Mouse (Mus musculus) G1E (cell line): Measurements from ENCODE around the gene Akap13. TPM values are rescaled to one million over a fixed set of nuclear protein-coding genes. Genes with fewer than 3 reads are reported as not detected.

Source experiments
- ATAC-seq: 2 replicates; pipeline ENCODE4 v1.8.0; 2016; ENCODE audit warnings: mild to moderate bottlenecking; ENCODE audit not compliant: insufficient number of reproducible peaks, poor library complexity, low FRiP score, severe bottlenecking; ENCODE audit errors: extremely low read depth
- DNase-seq: peaks from one replicate; pipeline ENCODE4 v3.0.0; 2012; ENCODE audit warnings: low spot score
- H3K27me3 ChIP-seq: 2 replicates; pipeline ENCODE4 v1.6.1; 2012; ENCODE audit warnings: mild to moderate bottlenecking, low read length, inconsistent platforms; ENCODE audit not compliant: insufficient read depth
- H3K36me3 ChIP-seq: replicated peaks from 2 replicates; pipeline ENCODE3; 2012; ENCODE audit warnings: mild to moderate bottlenecking, inconsistent platforms
- H3K4me1 ChIP-seq: 2 replicates; pipeline ENCODE4 v1.6.1; 2012; ENCODE audit warnings: low read depth, low read length, inconsistent platforms, mixed read lengths; ENCODE audit not compliant: insufficient read depth
- H3K4me3 ChIP-seq: 2 replicates; pipeline ENCODE4 v1.5.1; 2012; ENCODE audit warnings: low read depth, mild to moderate bottlenecking, inconsistent platforms, low read length, moderate library complexity, mixed read lengths
- H3K9me3 ChIP-seq: replicated peaks from 2 replicates; pipeline ENCODE4 v1.6.1; 2012; ENCODE audit warnings: inconsistent platforms
- CTCF ChIP-seq: IDR thresholded peaks from 2 replicates; pipeline ENCODE4 v1.5.1; 2012; ENCODE audit warnings: low read depth, low read length, inconsistent platforms, mixed read lengths
- GATA1 ChIP-seq: IDR thresholded peaks from 2 replicates; pipeline ENCODE4 v1.6.1; 2012; ENCODE audit warnings: borderline replicate concordance, low read length, inconsistent platforms, mixed read lengths
- GATA2 ChIP-seq: IDR thresholded peaks from 2 replicates; pipeline ENCODE4 v1.6.1; 2012; ENCODE audit warnings: low read depth, low read length, inconsistent platforms, borderline replicate concordance
- POLR2AphosphoS5 ChIP-seq: IDR thresholded peaks from 2 replicates; pipeline ENCODE4 v1.6.1; 2012; ENCODE audit warnings: low read depth, low read length, inconsistent platforms; ENCODE audit not compliant: insufficient replicate concordance
- TAL1 ChIP-seq: conservative IDR thresholded peaks from 2 replicates; pipeline ENCODE4 v1.6.1; 2012; ENCODE audit warnings: low read depth, low read length, inconsistent platforms, mixed read lengths
- polyA plus RNA-seq: library from polyadenylated mRNA; stranded (reverse); fragments of >175 nt; gene quantifications from 2 replicates; pipeline ENCODE4 v1.2.3, GENCODE M21; 2012
- total RNA-seq, 2 experiments: library from RNA; stranded (forward) in 1 of 2; stranded (reverse) in 1 of 2; fragments of 200-1000 nt in 1 of 2; fragments of >200 nt in 1 of 2; fragmentation: Nextera tagmentation in 1 of 2; gene quantifications; 2 replicates each; pipeline ENCODE4 v1.2.3; 2014 to 2017

The Akap13 gene
- total and polyA plus RNA-seq, 3 experiments = 2.8 to 123 (median 47.0) TPM

- Histone ChIP-seq H3K9me3 (no peaks in the 10 kb centered on the region), H3K27me3 (no peaks in the 10 kb centered on the region), H3K4me1 (no peaks in the 10 kb centered on the region), H3K4me3 (no peak overlapping the region), H3K36me3 (no peaks in the 10 kb centered on the region)
- ATAC-seq = no peak
- no peak for TF ChIP-seq POLR2AphosphoS5
- TF ChIP-seq GATA2 = no peak
- TF ChIP-seq CTCF = no peak
- no peak for TF ChIP-seq GATA1
- no peak for TF ChIP-seq TAL1
- no peak for DNase-seq
Measured at GRCm38 (mm10) chr7:75472316-75473195, 17.2 kb downstream of the Akap13 start.

GRCm38 (mm10) chr7:75473294-75473693 is 18.0 kb downstream of the Akap13 start:
- DNase-seq (no peak), ATAC-seq (no peak)
- Histone ChIP-seq H3K4me1 (no peaks in the 10 kb centered on the region), H3K36me3 (no peaks in the 10 kb centered on the region), H3K27me3 (no peaks in the 10 kb centered on the region), H3K9me3 (no peaks in the 10 kb centered on the region), H3K4me3 (no peak overlapping the region)
- TF ChIP-seq GATA2 (no peak), GATA1 (no peak), POLR2AphosphoS5 (no peak), TAL1 (no peak), CTCF (no peak)

DNA sequence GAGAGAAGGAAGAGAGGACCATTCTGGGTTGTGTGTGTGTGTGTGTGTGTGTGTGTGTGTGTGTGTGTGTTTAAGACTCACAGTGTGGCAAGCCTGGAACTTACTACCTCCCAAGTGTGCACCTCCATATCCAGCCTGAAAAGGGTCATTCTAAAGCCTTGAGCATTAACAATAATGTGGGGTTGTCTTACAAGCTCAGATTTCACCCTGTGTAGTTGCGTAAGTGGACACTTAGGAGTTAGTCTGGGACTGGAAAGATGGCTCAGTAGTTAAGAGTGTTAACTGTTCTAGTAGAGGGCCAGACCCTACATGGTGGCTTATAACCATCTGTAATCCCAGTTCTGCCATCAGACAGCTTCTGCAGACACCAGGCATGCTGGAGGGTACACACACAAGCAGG is 18.7 kb downstream of the Akap13 start:
- Histone ChIP-seq H3K36me3 (no peaks in the 10 kb centered on the region), H3K4me3 (no peak overlapping the region), H3K27me3 (no peaks in the 10 kb centered on the region), H3K4me1 (no peaks in the 10 kb centered on the region), H3K9me3 (no peaks in the 10 kb centered on the region)
- no peak for DNase-seq
- no peak for TF ChIP-seq TAL1
- no peak for TF ChIP-seq POLR2AphosphoS5
- TF ChIP-seq GATA1 = no peak
- no peak for TF ChIP-seq GATA2
- no peak for TF ChIP-seq CTCF
- no peak for ATAC-seq

- no peaks in the 10 kb centered on the region for H3K9me3 ChIP-seq
- no peaks in the 10 kb centered on the region for H3K4me1 ChIP-seq
- DNase-seq = no peak
- no peak for ATAC-seq
- TF ChIP-seq GATA2 (no peak), CTCF (no peak), GATA1 (no peak), TAL1 (no peak), POLR2AphosphoS5 (no peak)
- H3K27me3 ChIP-seq = no peaks in the 10 kb centered on the region
- no peaks in the 10 kb centered on the region for H3K36me3 ChIP-seq
- H3K4me3 ChIP-seq = no peak overlapping the region
Measured at GRCm38 (mm10) chr7:75474564-75475150, 19.3 kb downstream of the Akap13 start.

DNA sequence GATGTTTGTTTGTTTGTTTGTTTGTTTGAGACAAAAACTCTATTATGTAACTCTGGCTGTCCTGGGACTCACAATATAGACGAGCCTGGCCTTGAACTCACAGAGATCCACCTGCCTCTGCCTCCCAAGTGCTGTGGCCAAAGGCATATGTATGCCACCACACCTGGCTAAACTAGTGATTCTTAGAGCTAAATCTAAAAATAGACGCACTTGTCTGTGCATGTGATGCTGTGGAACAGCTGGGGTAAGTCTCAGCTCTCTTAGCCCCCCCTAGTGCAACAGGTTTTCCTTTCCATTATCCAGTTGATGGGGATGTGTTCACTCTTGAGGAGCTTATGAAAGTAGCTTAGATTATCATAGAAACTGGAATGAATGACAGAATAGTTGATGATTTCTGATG is 22.7 kb downstream of the Akap13 start:
- no peak for TF ChIP-seq POLR2AphosphoS5
- TF ChIP-seq CTCF = no peak
- no peak for TF ChIP-seq TAL1
- TF ChIP-seq GATA1 = no peak
- TF ChIP-seq GATA2 = no peak
- H3K9me3 ChIP-seq = no peaks in the 10 kb centered on the region
- H3K36me3 ChIP-seq = no peaks in the 10 kb centered on the region
- DNase-seq (no peak), ATAC-seq (no peak)
- no peaks in the 10 kb centered on the region for H3K27me3 ChIP-seq
- H3K4me1 ChIP-seq = no peaks in the 10 kb centered on the region
- H3K4me3 ChIP-seq = no peak overlapping the region

DNA sequence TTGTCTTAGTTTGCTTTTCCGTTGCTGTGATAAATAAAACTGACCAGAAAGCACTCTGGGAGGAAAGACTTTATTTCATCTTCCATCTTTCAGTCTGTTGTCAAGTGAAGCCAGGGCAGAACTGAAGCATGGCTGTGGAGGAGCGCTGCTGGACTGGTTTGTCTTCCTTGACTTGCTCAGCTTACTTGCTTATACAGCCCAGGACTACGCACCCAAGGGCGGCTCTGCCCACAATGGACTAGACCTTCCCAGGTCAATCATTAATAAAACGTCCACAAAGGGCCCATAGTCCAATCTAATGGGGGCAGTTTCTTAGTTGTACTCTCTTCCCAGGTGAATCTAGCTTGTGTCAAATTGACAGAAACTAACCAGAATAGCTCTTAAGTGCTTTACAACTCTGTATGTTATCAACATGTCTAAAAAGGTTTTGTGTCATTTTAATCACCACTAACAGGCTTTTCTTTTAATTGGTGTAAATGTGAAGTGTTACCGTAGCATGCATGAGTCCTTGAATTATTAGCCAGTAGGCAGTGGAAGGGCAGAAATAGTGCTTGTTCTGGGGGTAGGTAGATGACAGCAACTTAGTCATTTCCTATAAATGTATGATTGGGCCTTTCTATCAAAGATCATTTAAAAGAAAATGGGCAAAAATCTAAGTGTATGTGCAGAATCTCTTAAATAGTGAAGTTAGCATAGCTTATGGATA is 25.5 kb downstream of the Akap13 start:
- Histone ChIP-seq H3K4me3 (no peak overlapping the region), H3K27me3 (no peaks in the 10 kb centered on the region), H3K36me3 (no peaks in the 10 kb centered on the region), H3K4me1 (no peaks in the 10 kb centered on the region), H3K9me3 (no peaks in the 10 kb centered on the region)
- DNase-seq (no peak), ATAC-seq (no peak)
- TF ChIP-seq CTCF = no peak
- no peak for TF ChIP-seq POLR2AphosphoS5
